Mouse (Mus musculus): Measurements from ENCODE around the gene Snx13. TPM values are rescaled to one million over a fixed set of nuclear protein-coding genes. Genes with fewer than 3 reads are reported as not detected.

The Snx13 gene
- total and polyA plus RNA-seq, 2 experiments from 2014 or later: 25.4 to 30.4 TPM

DNA sequence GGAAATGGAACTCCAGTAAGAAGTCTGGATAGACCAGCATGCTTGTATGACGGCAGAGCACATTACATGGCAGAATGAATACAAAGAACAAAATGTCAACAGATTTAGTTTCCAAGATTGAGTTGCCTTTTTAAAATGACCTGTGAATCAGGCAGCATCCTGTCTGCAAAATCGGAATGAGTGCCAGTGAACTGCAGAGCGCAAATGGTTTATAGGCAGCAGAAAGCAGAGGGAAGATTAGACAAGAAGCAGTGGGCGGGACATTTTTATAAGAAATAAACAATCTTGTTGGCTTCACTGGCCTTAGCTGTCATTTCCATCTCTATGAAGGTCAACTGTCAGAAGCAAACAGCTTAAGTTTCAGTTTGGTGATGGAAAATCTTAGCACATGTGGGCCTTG is 106.2 kb downstream of the Snx13 start:
- Histone ChIP-seq H3K9ac (no peak overlapping the region), H3K36me3 (ENCODE audit: insufficient read depth) (no peaks in the 10 kb centered on the region), H3K4me2 (ENCODE audit: low read depth) (no peak overlapping the region), H3K4me3 (ENCODE audit: low read depth, low read length) (no peak overlapping the region), H3K27ac (ENCODE audit: low read depth, low read length) (no peak overlapping the region), H3K9me3 (ENCODE audit: low read length) (no peaks in the 10 kb centered on the region), H3K4me1 (ENCODE audit: insufficient read depth) (no peaks in the 10 kb centered on the region), H3K27me3 (ENCODE audit: insufficient read depth, low read length) (no peaks in the 10 kb centered on the region)
- DNase-seq (no peak), ATAC-seq (no peak; the same call in 1 of the 2 replicates)
- WGBS: 78% methylated on average over 4 of the region's 4 CpGs
- no peak for TF ChIP-seq CTCF (IDR thresholded peaks at IDR 0.05; ENCODE audit: low read depth)

DNA sequence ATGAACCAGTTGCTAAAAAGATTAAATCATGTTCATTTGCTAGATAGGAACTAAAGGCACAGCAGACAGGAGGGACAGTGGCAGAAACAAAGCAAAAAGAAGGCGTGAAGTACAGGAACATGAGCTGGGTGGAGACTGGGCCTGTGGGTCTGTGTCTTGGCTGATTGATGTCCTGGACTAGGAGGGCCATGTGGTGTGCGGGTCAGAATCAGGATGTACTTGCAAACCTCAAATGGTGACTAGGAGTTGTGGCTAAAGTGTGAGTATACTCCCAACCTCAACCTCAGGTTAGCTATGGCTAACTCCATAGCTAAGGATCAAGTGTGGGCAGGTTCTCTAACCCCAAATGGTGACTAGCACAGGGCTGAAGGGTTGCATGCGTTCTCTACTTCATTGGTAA is 107.2 kb downstream of the Snx13 start:
- H3K4me2 ChIP-seq (ENCODE audit: low read depth): no peak overlapping the region
- H3K4me1 ChIP-seq (ENCODE audit: insufficient read depth): no peaks in the 10 kb centered on the region
- ATAC-seq (no peak), DNase-seq (no peak)
- 81% methylated on average over 3 of the region's 3 CpGs for WGBS
- TF ChIP-seq CTCF (IDR thresholded peaks at IDR 0.05; ENCODE audit: low read depth): no peak
- no peak overlapping the region for H3K27ac ChIP-seq (ENCODE audit: low read depth, low read length)
- no peaks in the 10 kb centered on the region for H3K36me3 ChIP-seq (ENCODE audit: insufficient read depth)
- no peaks in the 10 kb centered on the region for H3K9me3 ChIP-seq (ENCODE audit: low read length)
- H3K9ac ChIP-seq: no peak overlapping the region
- H3K27me3 ChIP-seq (ENCODE audit: insufficient read depth, low read length): no peaks in the 10 kb centered on the region
- no peak overlapping the region for H3K4me3 ChIP-seq (ENCODE audit: low read depth, low read length)

DNA sequence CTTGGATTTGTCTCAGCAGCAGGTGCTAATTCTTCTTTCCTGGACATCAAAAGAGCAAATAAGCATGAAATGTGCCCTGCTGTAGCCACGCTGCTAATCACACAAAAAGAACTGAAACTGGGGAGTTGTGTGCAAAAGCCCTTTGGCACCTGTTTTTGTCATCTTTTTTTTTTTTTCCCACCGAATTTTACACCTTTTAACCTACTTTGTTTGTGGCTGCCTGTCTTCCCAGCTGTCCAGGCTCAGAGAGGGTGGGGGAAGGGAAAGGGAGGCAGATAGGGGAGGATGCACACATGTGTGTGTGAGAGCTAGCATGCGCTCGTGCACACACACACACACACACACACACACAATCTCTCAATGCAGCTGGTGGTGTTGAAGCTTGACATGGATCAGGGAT is 110.3 kb downstream of the Snx13 start:
- Histone ChIP-seq H3K36me3 (ENCODE audit: insufficient read depth) (no peaks in the 10 kb centered on the region), H3K9me3 (ENCODE audit: low read length) (no peaks in the 10 kb centered on the region), H3K4me3 (ENCODE audit: low read depth, low read length) (no peak overlapping the region), H3K4me2 (ENCODE audit: low read depth) (no peak overlapping the region), H3K9ac (no peak overlapping the region), H3K27ac (ENCODE audit: low read depth, low read length) (no peak overlapping the region), H3K4me1 (ENCODE audit: insufficient read depth) (no peaks in the 10 kb centered on the region), H3K27me3 (ENCODE audit: insufficient read depth, low read length) (no peaks in the 10 kb centered on the region)
- DNase-seq (no peak), ATAC-seq (no peak)
- no peak for TF ChIP-seq CTCF (IDR thresholded peaks at IDR 0.05; ENCODE audit: low read depth)
- 66% methylated on average over 4 of the region's 4 CpGs for WGBS

DNA sequence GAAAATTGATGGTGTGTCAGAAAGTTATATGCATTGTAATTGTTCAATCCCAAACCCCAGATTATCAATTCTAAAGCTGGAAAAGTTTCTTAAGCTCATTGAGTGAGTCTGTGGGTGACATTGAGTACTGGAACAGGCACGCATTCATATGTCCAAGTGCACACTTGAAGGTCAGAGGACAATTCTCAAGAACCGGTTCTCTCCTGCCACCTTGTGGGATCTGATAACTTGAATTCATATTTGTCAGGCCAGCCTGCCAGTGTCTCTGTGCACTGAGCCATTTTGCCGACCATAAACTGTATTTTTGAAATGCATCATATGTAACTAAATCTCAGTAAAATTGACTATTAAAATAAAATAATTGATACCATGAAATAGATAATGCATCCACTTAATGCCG is 114.7 kb downstream of the Snx13 start:
- no peak for ATAC-seq
- H3K4me3 ChIP-seq (ENCODE audit: low read depth, low read length): no peak overlapping the region
- H3K9me3 ChIP-seq (ENCODE audit: low read length): no peaks in the 10 kb centered on the region
- WGBS: 76% methylated on average over 4 of the region's 4 CpGs
- no peak overlapping the region for H3K4me2 ChIP-seq (ENCODE audit: low read depth)
- no peak for DNase-seq
- no peak overlapping the region for H3K27ac ChIP-seq (ENCODE audit: low read depth, low read length)
- no peaks in the 10 kb centered on the region for H3K27me3 ChIP-seq (ENCODE audit: insufficient read depth, low read length)
- no peak for TF ChIP-seq CTCF (IDR thresholded peaks at IDR 0.05; ENCODE audit: low read depth)
- no peaks in the 10 kb centered on the region for H3K36me3 ChIP-seq (ENCODE audit: insufficient read depth)
- H3K4me1 ChIP-seq (ENCODE audit: insufficient read depth): no peaks in the 10 kb centered on the region
- no peak overlapping the region for H3K9ac ChIP-seq

DNA sequence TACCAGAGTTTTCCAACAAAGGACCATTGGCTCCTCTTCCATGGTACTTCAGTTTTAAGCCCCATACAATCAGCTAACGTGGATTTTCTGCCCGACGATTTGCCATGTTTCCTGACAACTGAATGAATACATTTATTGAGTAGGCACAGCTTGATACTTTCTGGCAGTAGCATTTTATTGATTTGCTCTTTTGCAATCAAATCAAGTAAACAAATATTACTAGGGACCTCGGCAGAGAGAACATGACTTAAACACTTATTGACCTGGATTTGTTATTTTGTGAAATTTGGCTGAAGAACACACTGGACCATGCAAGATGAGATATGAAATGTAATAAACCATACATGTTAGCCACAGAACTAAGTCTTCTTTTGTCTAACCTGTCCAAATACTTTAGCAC is 123.3 kb downstream of the Snx13 start:
- Histone ChIP-seq H3K36me3 (ENCODE audit: insufficient read depth) (no peaks in the 10 kb centered on the region), H3K27ac (ENCODE audit: low read depth, low read length) (no peak overlapping the region), H3K4me1 (ENCODE audit: insufficient read depth) (no peaks in the 10 kb centered on the region), H3K4me3 (ENCODE audit: low read depth, low read length) (no peak overlapping the region), H3K27me3 (ENCODE audit: insufficient read depth, low read length) (no peaks in the 10 kb centered on the region), H3K4me2 (ENCODE audit: low read depth) (no peak overlapping the region), H3K9ac (no peak overlapping the region), H3K9me3 (ENCODE audit: low read length) (no peaks in the 10 kb centered on the region)
- 23% methylated on average over 4 of the region's 4 CpGs for WGBS
- no peak for DNase-seq
- ATAC-seq: no peak
- TF ChIP-seq CTCF (IDR thresholded peaks at IDR 0.05; ENCODE audit: low read depth): no peak

DNA sequence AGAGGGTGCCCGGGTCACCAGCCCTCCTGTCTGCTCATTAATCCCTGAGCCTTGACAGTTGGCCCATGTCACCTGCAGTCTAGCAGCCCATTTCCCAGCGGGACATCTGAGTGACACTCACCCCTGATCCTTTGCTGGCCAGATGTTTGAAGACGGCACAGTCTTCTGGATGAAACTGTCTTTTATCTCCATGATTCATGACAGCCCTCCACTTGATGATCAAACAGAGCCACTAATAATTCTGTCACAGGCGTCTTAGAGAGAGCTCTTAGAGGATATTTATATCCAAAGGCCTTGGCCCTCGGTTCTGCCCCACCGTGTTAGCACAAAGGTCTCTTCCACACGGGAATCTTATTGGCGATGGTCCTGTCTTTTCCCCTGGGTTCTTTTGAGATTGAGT is 129.0 kb downstream of the Snx13 start:
- no peak overlapping the region for H3K4me2 ChIP-seq (ENCODE audit: low read depth)
- no peaks in the 10 kb centered on the region for H3K27me3 ChIP-seq (ENCODE audit: insufficient read depth, low read length)
- no peak overlapping the region for H3K4me3 ChIP-seq (ENCODE audit: low read depth, low read length)
- no peak for ATAC-seq
- no peak for TF ChIP-seq CTCF (IDR thresholded peaks at IDR 0.05; ENCODE audit: low read depth)
- H3K9me3 ChIP-seq (ENCODE audit: low read length): no peaks in the 10 kb centered on the region
- H3K36me3 ChIP-seq (ENCODE audit: insufficient read depth): no peaks in the 10 kb centered on the region
- H3K9ac ChIP-seq: no peak overlapping the region
- 64% methylated on average over 8 of the region's 8 CpGs for WGBS
- no peaks in the 10 kb centered on the region for H3K4me1 ChIP-seq (ENCODE audit: insufficient read depth)
- no peak overlapping the region for H3K27ac ChIP-seq (ENCODE audit: low read depth, low read length)
- no peak for DNase-seq

DNA sequence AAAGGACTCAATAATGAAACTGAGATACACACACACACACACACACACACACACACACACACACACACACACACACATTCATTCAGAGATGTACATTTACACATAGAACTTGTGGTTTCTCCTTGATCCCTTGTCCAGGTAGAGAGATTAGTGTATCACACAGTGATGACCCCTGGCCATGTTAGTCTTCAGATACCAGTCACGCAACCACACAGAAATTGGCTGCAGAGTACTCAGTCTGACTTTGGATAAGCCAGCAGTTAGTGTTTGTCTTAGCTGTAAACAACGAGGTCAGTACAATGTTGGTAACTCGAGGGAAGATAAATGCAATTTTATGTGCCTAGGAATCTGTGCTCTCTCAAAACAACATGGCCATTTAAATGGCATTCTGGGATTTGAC is 129.6 kb downstream of the Snx13 start:
- Histone ChIP-seq H3K27ac (ENCODE audit: low read depth, low read length) (no peak overlapping the region), H3K4me1 (ENCODE audit: insufficient read depth) (no peaks in the 10 kb centered on the region), H3K4me3 (ENCODE audit: low read depth, low read length) (no peak overlapping the region), H3K4me2 (ENCODE audit: low read depth) (no peak overlapping the region), H3K9me3 (ENCODE audit: low read length) (no peaks in the 10 kb centered on the region), H3K27me3 (ENCODE audit: insufficient read depth, low read length) (no peaks in the 10 kb centered on the region), H3K9ac (no peak overlapping the region), H3K36me3 (ENCODE audit: insufficient read depth) (no peaks in the 10 kb centered on the region)
- DNase-seq (no peak), ATAC-seq (no peak)
- no peak for TF ChIP-seq CTCF (IDR thresholded peaks at IDR 0.05; ENCODE audit: low read depth)
- WGBS: 49% methylated on average over 3 of the region's 3 CpGs

DNA sequence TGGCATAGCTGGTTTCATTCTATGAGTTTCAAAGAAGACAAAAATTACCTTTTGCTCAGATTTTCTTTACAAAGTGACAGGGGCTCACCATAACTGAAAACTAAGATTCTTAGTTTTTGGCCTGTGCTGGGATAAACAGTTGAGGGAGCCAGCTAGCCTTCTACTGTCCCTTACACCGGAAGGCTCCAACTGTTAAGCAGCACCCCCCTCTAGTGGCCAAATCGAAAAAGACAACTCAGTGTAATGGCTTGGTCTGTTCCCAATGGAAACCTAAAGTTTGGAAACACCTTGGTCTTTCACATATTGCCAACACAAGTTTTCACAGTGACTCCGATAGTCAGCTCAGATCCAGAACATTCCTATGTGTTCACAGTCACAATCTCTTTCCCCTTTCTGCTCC is 135.7 kb downstream of the Snx13 start:
- Histone ChIP-seq H3K4me2 (ENCODE audit: low read depth) (no peak overlapping the region), H3K27ac (ENCODE audit: low read depth, low read length) (no peak overlapping the region), H3K36me3 (ENCODE audit: insufficient read depth) (no peaks in the 10 kb centered on the region), H3K4me3 (ENCODE audit: low read depth, low read length) (no peak overlapping the region), H3K4me1 (ENCODE audit: insufficient read depth) (no peaks in the 10 kb centered on the region), H3K27me3 (ENCODE audit: insufficient read depth, low read length) (no peaks in the 10 kb centered on the region), H3K9ac (no peak overlapping the region), H3K9me3 (ENCODE audit: low read length) (no peaks in the 10 kb centered on the region)
- DNase-seq (peak; percentile 91), ATAC-seq (peak; percentile 94)
- peak; percentile 95 for TF ChIP-seq CTCF (IDR thresholded peaks at IDR 0.05; ENCODE audit: low read depth)
- 10% methylated on average over 3 of the region's 3 CpGs for WGBS

All from forebrain, postnatal 0 days (tissue).